Mouse (Mus musculus) thymus, adult 2 months (tissue): ENCODE measurements at regions not wholly inside any gene's neighbourhood (a gene's known extent, or its start where the extent isn't known, plus 50 kb on each side); places are given as distances from the start of the nearest gene placed in this dataset.

Source experiments
- DNase-seq: peaks from one replicate; pipeline ENCODE4 v3.0.0; 2021
- H3K27ac ChIP-seq: fragments of 200-500 bp; 2 replicates; pipeline ENCODE4 v1.5.1; 2012; ENCODE audit warnings: low read length, control low read depth; ENCODE audit not compliant: control insufficient read depth, insufficient read depth
- H3K27me3 ChIP-seq: fragments of 200-500 bp; 2 replicates; pipeline ENCODE4 v1.6.1; 2012; ENCODE audit warnings: mild to moderate bottlenecking, low read length, moderate library complexity, mixed read lengths; ENCODE audit not compliant: control insufficient read depth, insufficient read depth
- H3K36me3 ChIP-seq: fragments of 200-500 bp; 2 replicates; pipeline ENCODE4 v1.6.1; 2012; ENCODE audit warnings: mild to moderate bottlenecking, low read length, moderate library complexity; ENCODE audit not compliant: control insufficient read depth, insufficient read depth
- H3K4me1 ChIP-seq: fragments of 200-500 bp; replicated peaks from 2 replicates; pipeline ENCODE4 v1.6.1; 2012; ENCODE audit warnings: low read length; ENCODE audit not compliant: control insufficient read depth, insufficient read depth
- H3K4me3 ChIP-seq: fragments of 200-500 bp; 2 replicates; pipeline ENCODE4 v1.5.1; 2012; ENCODE audit warnings: mild to moderate bottlenecking, low read length, control low read depth, moderate library complexity; ENCODE audit not compliant: control insufficient read depth, insufficient read depth
- CTCF ChIP-seq: fragments of 200-500 bp; IDR thresholded peaks from 2 replicates; pipeline ENCODE4 v1.5.1; 2012; ENCODE audit warnings: mild to moderate bottlenecking, control low read depth, low read length, moderate library complexity, borderline replicate concordance; ENCODE audit not compliant: control insufficient read depth, poor library complexity, insufficient read depth; ENCODE audit errors: extremely low read depth
- POLR2A ChIP-seq: fragments of 200-500 bp; IDR thresholded peaks from 2 replicates; pipeline ENCODE4 v1.6.1; 2012; ENCODE audit warnings: mild to moderate bottlenecking, low read length, control low read depth, moderate library complexity; ENCODE audit not compliant: control insufficient read depth, poor library complexity, insufficient read depth; ENCODE audit errors: extremely low read depth
- WGBS: fragments of 180-500 bp; shearing (Covaris S2); methylation state at CpG from one replicate; pipeline ENCODE4 v1.1.7; 2018; 5-methylcytosine and 5-hydroxymethylcytosine counted together

GRCm38 (mm10) chr10:9528066-9528465 is 146.9 kb downstream of the Samd5 start:
- DNase-seq = no peak
- Histone ChIP-seq H3K4me1 (no peaks in the 10 kb centered on the region), H3K4me3 (no peak overlapping the region), H3K27ac (no peak overlapping the region), H3K36me3 (no peaks in the 10 kb centered on the region), H3K27me3 (no peaks in the 10 kb centered on the region)
- TF ChIP-seq POLR2A (no peak), CTCF (no peak)
- 89% methylated on average over 4 of the region's 4 CpGs for WGBS

GRCm38 (mm10) chr10:9509764-9510390 is 165.1 kb downstream of the Samd5 start:
- no peak overlapping the region for H3K27ac ChIP-seq
- H3K4me1 ChIP-seq = no peaks in the 10 kb centered on the region
- no peak for DNase-seq
- no peak overlapping the region for H3K4me3 ChIP-seq
- H3K36me3 ChIP-seq = no peaks in the 10 kb centered on the region
- WGBS = 91% methylated on average over 12 of the region's 12 CpGs
- TF ChIP-seq CTCF = no peak
- TF ChIP-seq POLR2A = no peak
- no peaks in the 10 kb centered on the region for H3K27me3 ChIP-seq

- Histone ChIP-seq H3K4me1 (no peaks in the 10 kb centered on the region), H3K27me3 (no peaks in the 10 kb centered on the region), H3K4me3 (no peak overlapping the region), H3K27ac (no peak overlapping the region), H3K36me3 (no peaks in the 10 kb centered on the region)
- TF ChIP-seq CTCF = no peak
- no peak for TF ChIP-seq POLR2A
- DNase-seq = no peak
- 93% methylated on average over 17 of the region's 17 CpGs for WGBS
Observed at GRCm38 (mm10) chr10:9509092-9509671, 165.8 kb downstream of the Samd5 start.

- DNase-seq = no peak
Observed at GRCm38 (mm10) chr10:9503569-9504493, 171.2 kb downstream of the Samd5 start.

GRCm38 (mm10) chr10:9498550-9498949 is 176.5 kb downstream of the Samd5 start:
- Histone ChIP-seq H3K4me1 (no peaks in the 10 kb centered on the region), H3K4me3 (no peak overlapping the region), H3K27ac (no peak overlapping the region), H3K27me3 (no peaks in the 10 kb centered on the region), H3K36me3 (no peaks in the 10 kb centered on the region)
- no peak for TF ChIP-seq POLR2A
- no peak for TF ChIP-seq CTCF
- DNase-seq = no peak
- WGBS = 95% methylated on average over 3 of the region's 3 CpGs

More at GRCm38 (mm10) chr10:9503569-9504493, 171.2 kb downstream of the Samd5 start:
- Histone ChIP-seq H3K4me1 (no peaks in the 10 kb centered on the region), H3K27ac (no peak overlapping the region), H3K4me3 (no peak overlapping the region), H3K27me3 (no peaks in the 10 kb centered on the region), H3K36me3 (no peaks in the 10 kb centered on the region)
- 90% methylated on average over 11 of the region's 11 CpGs for WGBS
- TF ChIP-seq CTCF (no peak), POLR2A (no peak)

- Histone ChIP-seq H3K4me3 (no peak overlapping the region), H3K27ac (no peak overlapping the region), H3K36me3 (no peaks in the 10 kb centered on the region), H3K4me1 (no peaks in the 10 kb centered on the region), H3K27me3 (no peaks in the 10 kb centered on the region)
- WGBS = 96% methylated on average over 1 of the region's 1 CpGs
- TF ChIP-seq POLR2A (no peak), CTCF (no peak)
- no peak for DNase-seq
Observed at GRCm38 (mm10) chr10:9497021-9497420, 178.0 kb downstream of the Samd5 start.
